Mouse (Mus musculus): ENCODE results near the gene Clic6. TPM values are rescaled to one million over a fixed set of nuclear protein-coding genes. Genes with fewer than 3 reads are reported as not detected.
A peak's percentile ranks its signal among the peaks of the same experiment; 100 is the strongest.

The Clic6 gene
- total and polyA plus RNA-seq, 2 experiments from 2014 or later: 3.5 to 6.2 TPM

DNA sequence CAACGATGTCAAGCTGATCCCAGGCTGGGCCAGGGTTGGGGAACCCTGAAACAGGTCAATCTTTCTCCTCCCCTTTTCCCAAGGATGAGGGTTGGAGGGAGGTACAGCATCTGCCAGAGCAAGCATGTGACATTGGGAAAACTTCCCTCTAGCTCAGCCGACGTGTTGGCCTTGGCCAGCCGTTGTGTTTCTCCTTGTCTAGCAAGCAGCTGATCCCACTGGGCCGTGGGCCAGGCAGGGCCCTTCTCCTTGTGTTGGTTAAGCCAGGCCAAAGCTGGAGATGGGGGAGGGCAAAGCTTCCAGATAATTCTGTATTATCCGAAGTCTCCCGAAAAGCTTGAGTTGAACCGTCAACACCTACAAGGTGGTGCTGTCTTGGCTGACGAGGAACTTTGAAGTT is 30.6 kb downstream of the Clic6 start:
- H3K4me2 ChIP-seq (ENCODE audit: low read depth): no peak overlapping the region
- no peak overlapping the region for H3K27ac ChIP-seq (ENCODE audit: low read depth, low read length)
- no peak for TF ChIP-seq CTCF (IDR thresholded peaks at IDR 0.05; ENCODE audit: low read depth)
- DNase-seq: no peak
- WGBS: 60% methylated on average over 9 of the region's 9 CpGs
- peaks cover 6% of the 10 kb centered on the region for H3K4me1 ChIP-seq (ENCODE audit: insufficient read depth)
- no peak overlapping the region for H3K9ac ChIP-seq
- no peaks in the 10 kb centered on the region for H3K36me3 ChIP-seq (ENCODE audit: insufficient read depth)
- no peak overlapping the region for H3K4me3 ChIP-seq (ENCODE audit: low read depth, low read length)
- H3K9me3 ChIP-seq (ENCODE audit: low read length): no peaks in the 10 kb centered on the region
- no peak for ATAC-seq
- no peaks in the 10 kb centered on the region for H3K27me3 ChIP-seq (ENCODE audit: insufficient read depth, low read length)

- Histone ChIP-seq H3K4me1 (ENCODE audit: insufficient read depth) (no peaks in the 10 kb centered on the region), H3K9ac (no peak overlapping the region), H3K4me2 (ENCODE audit: low read depth) (no peak overlapping the region), H3K27me3 (ENCODE audit: insufficient read depth, low read length) (no peaks in the 10 kb centered on the region), H3K27ac (ENCODE audit: low read depth, low read length) (no peak overlapping the region), H3K9me3 (ENCODE audit: low read length) (no peaks in the 10 kb centered on the region), H3K4me3 (ENCODE audit: low read depth, low read length) (no peak overlapping the region), H3K36me3 (ENCODE audit: insufficient read depth) (no peaks in the 10 kb centered on the region)
- DNase-seq (no peak), ATAC-seq (no peak)
- no peak for TF ChIP-seq CTCF (IDR thresholded peaks at IDR 0.05; ENCODE audit: low read depth)
- WGBS: 56% methylated on average over 4 of the region's 4 CpGs
Observed at GRCm38 (mm10) chr16:92518718-92519117, 33.2 kb downstream of the Clic6 start.

DNA sequence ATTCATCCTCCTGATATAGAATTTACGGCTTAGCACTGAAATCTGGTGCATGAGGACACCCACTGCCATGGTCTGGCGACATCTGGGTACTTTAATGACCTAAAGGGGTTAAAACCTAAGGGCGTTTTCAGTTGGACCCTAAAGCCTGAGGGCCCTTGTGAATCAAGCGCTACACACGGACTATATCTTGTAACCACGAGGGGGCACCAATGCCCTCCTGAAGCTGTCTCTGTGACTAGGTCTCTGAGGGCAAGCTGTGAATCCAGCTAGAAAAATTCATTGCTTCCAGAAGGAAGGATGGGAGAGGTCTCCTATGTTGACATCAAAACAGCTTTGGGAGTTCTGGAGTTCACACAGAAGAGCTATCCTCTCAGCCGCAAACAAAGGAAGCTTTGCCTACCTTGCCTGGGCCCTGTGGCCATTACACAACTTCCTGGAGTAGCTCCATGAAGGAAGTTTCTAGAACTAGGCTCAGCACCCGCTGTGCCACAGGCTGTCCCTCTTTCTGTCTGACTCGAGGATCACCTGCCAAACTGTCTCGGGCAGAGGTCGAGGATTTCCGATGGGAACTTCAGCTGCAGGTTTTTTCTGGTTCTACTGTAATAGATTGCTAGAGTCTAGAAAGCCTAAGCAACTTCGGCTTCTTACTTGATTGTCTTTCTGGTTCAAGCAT is 34.4 kb downstream of the Clic6 start:
- ATAC-seq: no peak
- TF ChIP-seq CTCF (IDR thresholded peaks at IDR 0.05; ENCODE audit: low read depth): peak; percentile 73

GRCm38 (mm10) chr16:92523351-92523750 is 37.8 kb downstream of the Clic6 start:
- TF ChIP-seq CTCF (IDR thresholded peaks at IDR 0.05; ENCODE audit: low read depth): no peak
- no peaks in the 10 kb centered on the region for H3K4me1 ChIP-seq (ENCODE audit: insufficient read depth)
- H3K36me3 ChIP-seq (ENCODE audit: insufficient read depth): no peaks in the 10 kb centered on the region
- no peaks in the 10 kb centered on the region for H3K9me3 ChIP-seq (ENCODE audit: low read length)
- 79% methylated on average over 8 of the region's 8 CpGs for WGBS
- H3K4me3 ChIP-seq (ENCODE audit: low read depth, low read length): no peak overlapping the region
- H3K9ac ChIP-seq: no peak overlapping the region
- H3K4me2 ChIP-seq (ENCODE audit: low read depth): no peak overlapping the region
- ATAC-seq (no peak), DNase-seq (no peak)
- no peak overlapping the region for H3K27ac ChIP-seq (ENCODE audit: low read depth, low read length)
- no peaks in the 10 kb centered on the region for H3K27me3 ChIP-seq (ENCODE audit: insufficient read depth, low read length)

More for the DNA sequence above, 34.4 kb downstream of the Clic6 start:
- no peaks in the 10 kb centered on the region for H3K36me3 ChIP-seq (ENCODE audit: insufficient read depth)
- H3K4me2 ChIP-seq (ENCODE audit: low read depth): no peak overlapping the region
- H3K9me3 ChIP-seq (ENCODE audit: low read length): no peaks in the 10 kb centered on the region
- H3K27ac ChIP-seq (ENCODE audit: low read depth, low read length): no peak overlapping the region
- peak; percentile 74 for DNase-seq
- 55% methylated on average over 13 of the region's 13 CpGs for WGBS
- H3K4me1 ChIP-seq (ENCODE audit: insufficient read depth): no peaks in the 10 kb centered on the region
- no peaks in the 10 kb centered on the region for H3K27me3 ChIP-seq (ENCODE audit: insufficient read depth, low read length)
- no peak overlapping the region for H3K9ac ChIP-seq
- no peak overlapping the region for H3K4me3 ChIP-seq (ENCODE audit: low read depth, low read length)

- H3K9ac ChIP-seq: no peak overlapping the region
- H3K27me3 ChIP-seq (ENCODE audit: insufficient read depth, low read length): no peaks in the 10 kb centered on the region
- no peak overlapping the region for H3K4me2 ChIP-seq (ENCODE audit: low read depth)
- no peak for DNase-seq
- no peak for TF ChIP-seq CTCF (IDR thresholded peaks at IDR 0.05; ENCODE audit: low read depth)
- no peaks in the 10 kb centered on the region for H3K9me3 ChIP-seq (ENCODE audit: low read length)
- no peak for ATAC-seq
- no peaks in the 10 kb centered on the region for H3K36me3 ChIP-seq (ENCODE audit: insufficient read depth)
- no peaks in the 10 kb centered on the region for H3K4me1 ChIP-seq (ENCODE audit: insufficient read depth)
- H3K4me3 ChIP-seq (ENCODE audit: low read depth, low read length): no peak overlapping the region
- no peak overlapping the region for H3K27ac ChIP-seq (ENCODE audit: low read depth, low read length)
- WGBS: 80% methylated on average over 8 of the region's 8 CpGs
Observed at GRCm38 (mm10) chr16:92524651-92525050, 39.1 kb downstream of the Clic6 start.

- ATAC-seq: no peak
- Histone ChIP-seq H3K9me3 (ENCODE audit: low read length) (no peaks in the 10 kb centered on the region), H3K9ac (no peak overlapping the region), H3K4me3 (ENCODE audit: low read depth, low read length) (no peak overlapping the region), H3K4me1 (ENCODE audit: insufficient read depth) (no peaks in the 10 kb centered on the region), H3K36me3 (ENCODE audit: insufficient read depth) (no peaks in the 10 kb centered on the region), H3K27ac (ENCODE audit: low read depth, low read length) (no peak overlapping the region), H3K4me2 (ENCODE audit: low read depth) (no peak overlapping the region), H3K27me3 (ENCODE audit: insufficient read depth, low read length) (no peaks in the 10 kb centered on the region)
- no peak for TF ChIP-seq CTCF (IDR thresholded peaks at IDR 0.05; ENCODE audit: low read depth)
- no peak for DNase-seq
- 37% methylated on average over 10 of the region's 10 CpGs for WGBS
Observed at GRCm38 (mm10) chr16:92525919-92526318, 40.4 kb downstream of the Clic6 start.

- Histone ChIP-seq H3K4me1 (ENCODE audit: insufficient read depth) (no peaks in the 10 kb centered on the region), H3K4me2 (ENCODE audit: low read depth) (no peak overlapping the region), H3K9me3 (ENCODE audit: low read length) (no peaks in the 10 kb centered on the region), H3K9ac (no peak overlapping the region), H3K27ac (ENCODE audit: low read depth, low read length) (no peak overlapping the region), H3K27me3 (ENCODE audit: insufficient read depth, low read length) (no peaks in the 10 kb centered on the region), H3K4me3 (ENCODE audit: low read depth, low read length) (no peak overlapping the region), H3K36me3 (ENCODE audit: insufficient read depth) (no peaks in the 10 kb centered on the region)
- TF ChIP-seq CTCF (IDR thresholded peaks at IDR 0.05; ENCODE audit: low read depth): no peak
- WGBS: 84% methylated on average over 2 of the region's 2 CpGs
- no peak for DNase-seq
- no peak for ATAC-seq
Observed at GRCm38 (mm10) chr16:92535258-92535657, 49.7 kb downstream of the Clic6 start.
